In the genomic region with DNA sequence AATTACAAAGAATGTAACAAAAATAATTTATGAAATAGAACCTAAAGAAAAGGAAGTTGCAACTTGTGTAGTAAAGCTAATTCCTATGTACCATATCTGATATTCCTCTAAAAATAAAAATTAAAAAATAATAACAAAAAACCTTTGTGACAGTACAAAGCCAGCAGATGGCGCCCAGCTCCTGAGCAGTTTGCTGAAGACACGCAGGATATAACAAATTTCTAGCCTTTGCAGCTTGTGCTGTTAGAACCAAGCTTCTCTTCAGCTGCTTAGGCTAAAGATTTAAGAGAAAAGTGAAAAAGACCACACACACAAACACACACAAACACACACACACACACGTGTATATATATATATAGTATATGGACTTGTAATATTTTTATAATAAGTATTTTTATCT, we compare ENCODE assay signal across 10 mouse cellular contexts.
A peak's percentile ranks its signal among the peaks of the same experiment; 100 is the strongest.
DNase-seq lines count a peak whose midpoint lies in the region; ATAC-seq and TF ChIP-seq lines count a peak whose summit lies in the region.
"Had no signal": no experiment of that assay in that cellular context is flagged by ENCODE, and none has a peak within 500 bp of the region (broad histone marks: within the 10 kb centered on the region; RNA-seq: fewer than 3 reads in every experiment).

No protein-coding gene starts in this region.

- no peak overlapping the region for H3K9ac ChIP-seq in liver, adult 2 months (ENCODE audit: low read depth, low read length)
- no peak overlapping the region for H3K9ac ChIP-seq in liver, embryonic 11.5 days (ENCODE audit: low read depth, low read length)
- no peak overlapping the region for H3K9ac ChIP-seq in forebrain, embryonic 15.5 days (replicated peaks)
- H3K9ac ChIP-seq: limb, embryonic 15.5 days; stomach, embryonic 15.5 days had no signal

- no peak for TF ChIP-seq POLR2A in liver, adult 2 months (IDR thresholded peaks at IDR 0.05; ENCODE audit: extremely low read depth, insufficient read depth, low read length)

- H3K36me3 ChIP-seq in liver, adult 2 months (ENCODE audit: control insufficient read depth, insufficient read depth, low read length): no peaks in the 10 kb centered on the region
- no peaks in the 10 kb centered on the region for H3K36me3 ChIP-seq in liver, embryonic 11.5 days (ENCODE audit: control insufficient read depth, insufficient read depth, low read length)
- no peaks in the 10 kb centered on the region for H3K36me3 ChIP-seq in forebrain, embryonic 15.5 days
- H3K36me3 ChIP-seq: limb, embryonic 15.5 days; stomach, embryonic 15.5 days had no signal

- no peaks in the 10 kb centered on the region for H3K27me3 ChIP-seq in liver, adult 2 months (ENCODE audit: control insufficient read depth, insufficient read depth, low read length)
- H3K27me3 ChIP-seq in liver, embryonic 11.5 days (replicated peaks; ENCODE audit: control insufficient read depth, insufficient read depth, low read length): no peaks in the 10 kb centered on the region
- H3K27me3 ChIP-seq in forebrain, embryonic 15.5 days: no peaks in the 10 kb centered on the region
- H3K27me3 ChIP-seq: limb, embryonic 15.5 days; stomach, embryonic 15.5 days had no signal

- H3K4me2 ChIP-seq in liver, embryonic 11.5 days: no peak overlapping the region
- no peak overlapping the region for H3K4me2 ChIP-seq in forebrain, embryonic 15.5 days (replicated peaks)
- H3K4me2 ChIP-seq: limb, embryonic 15.5 days; stomach, embryonic 15.5 days had no signal

- no peak overlapping the region for H3K27ac ChIP-seq in liver, adult 2 months (replicated peaks; ENCODE audit: insufficient read depth, low read depth, low read length)
- no peak overlapping the region for H3K27ac ChIP-seq in liver, embryonic 11.5 days (ENCODE audit: low read depth, low read length)
- no peak overlapping the region for H3K27ac ChIP-seq in forebrain, embryonic 15.5 days (replicated peaks)
- H3K27ac ChIP-seq: limb, embryonic 15.5 days; stomach, embryonic 15.5 days had no signal

- peak; percentile 10 for DNase-seq in adrenal gland, postnatal 14 days
- no peak for DNase-seq in adrenal gland, adult 8-10 months
- DNase-seq in liver, adult 2 months (ENCODE audit: extremely low read depth, low read depth, low spot score): no peak
- DNase-seq in liver, embryonic 11.5 days (ENCODE audit: low spot score): no peak
- peak; percentile 36 to 57 for DNase-seq in left cerebral cortex, postnatal 25 days (ENCODE audit: low spot score in 2 of 2)
- DNase-seq in thymus, postnatal 10 days (ENCODE audit: low spot score in 2 of 2): no peak

- H3K4me3 ChIP-seq in liver, adult 2 months (ENCODE audit: insufficient read depth, low read depth, low read length): no peak overlapping the region
- no peak overlapping the region for H3K4me3 ChIP-seq in liver, embryonic 11.5 days (ENCODE audit: low read depth, low read length)
- no peak overlapping the region for H3K4me3 ChIP-seq in forebrain, embryonic 15.5 days
- H3K4me3 ChIP-seq: limb, embryonic 15.5 days; stomach, embryonic 15.5 days had no signal

- no peaks in the 10 kb centered on the region for H3K9me3 ChIP-seq in liver, embryonic 11.5 days (ENCODE audit: control insufficient read depth, low read length)
- no peaks in the 10 kb centered on the region for H3K9me3 ChIP-seq in forebrain, embryonic 15.5 days
- H3K9me3 ChIP-seq: limb, embryonic 15.5 days; stomach, embryonic 15.5 days had no signal

- intact Hi-C loops in left cerebral cortex, postnatal 25 days (cut with DNase I): loop anchor here (2.0 to 5.0 kb wide), 3 partner anchors 752 to 934 kb away; no protein-coding TSS in a partner anchor

- H3K4me1 ChIP-seq in liver, adult 2 months (ENCODE audit: control insufficient read depth, insufficient read depth, low read length): no peaks in the 10 kb centered on the region
- H3K4me1 ChIP-seq in liver, embryonic 11.5 days (replicated peaks; ENCODE audit: control insufficient read depth, insufficient read depth, low read length): no peaks in the 10 kb centered on the region
- H3K4me1 ChIP-seq in forebrain, embryonic 15.5 days: 0 out of 2 replicates have a peak, but pooled peaks cover 4% of the 10 kb centered on the region
- H3K4me1 ChIP-seq: limb, embryonic 15.5 days; stomach, embryonic 15.5 days had no signal

- no peak for ATAC-seq in liver, embryonic 11.5 days (replicated peaks; ENCODE audit: low FRiP score)
- ATAC-seq in forebrain, embryonic 15.5 days (replicated peaks): peak; percentile 80
- no peak for ATAC-seq in megakaryocyte-erythroid progenitor cell, adult 5-6 weeks (replicated peaks; ENCODE audit: low FRiP score, low TSS enrichment, poor library complexity, severe bottlenecking)

- peak; percentile 15; the same call in 1 of the 2 replicates for TF ChIP-seq CTCF in liver, adult 2 months (IDR thresholded peaks at IDR 0.05; ENCODE audit: low read depth, low read length)

- WGBS in liver, adult 2 months: 20% methylated on average over 3 of the region's 3 CpGs
- WGBS in liver, embryonic 11.5 days: 18% methylated on average over 3 of the region's 3 CpGs
- WGBS in forebrain, embryonic 15.5 days: 27% methylated on average over 3 of the region's 3 CpGs

- no peaks in the 10 kb centered on the region for H3K79me2 ChIP-seq in liver, adult 2 months (ENCODE audit: control insufficient read depth, insufficient read depth, low read length)

Comparison
In these comparisons a context has a peak if more than half of its experiments do, and no peak if none do; other contexts are left out.
1. DNase-seq: peak in adrenal gland, postnatal 14 days (single experiment) and left cerebral cortex, postnatal 25 days (2 of 2); none in adrenal gland, adult 8-10 months (single experiment), liver, adult 2 months (single experiment), liver, embryonic 11.5 days (single experiment) and thymus, postnatal 10 days (0 of 2).